14 mouse cellular contexts compared by ENCODE assay signal in the genomic region with DNA sequence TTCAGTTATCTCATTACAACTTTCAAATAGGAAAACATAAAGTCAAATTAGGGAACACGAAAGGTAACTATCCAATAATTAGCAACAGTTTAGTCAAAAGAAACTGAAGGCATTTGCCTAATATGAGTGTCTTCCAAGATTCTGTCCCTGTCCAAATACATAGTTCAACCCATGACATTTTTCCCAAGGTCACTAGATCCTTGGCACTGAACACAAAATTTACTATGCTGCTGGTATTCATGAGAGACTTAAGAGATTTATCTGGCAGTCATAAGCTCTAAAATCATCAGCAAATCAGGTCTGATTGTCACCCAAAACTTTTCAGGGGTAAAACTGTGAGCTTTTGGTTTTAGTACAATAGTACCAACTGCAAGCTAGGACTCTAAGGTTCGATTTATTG.
DNase-seq lines count a peak whose midpoint lies in the region.
"Had no signal": no experiment of that assay in that cellular context is flagged by ENCODE, and none has a peak within 500 bp of the region (broad histone marks: within the 10 kb centered on the region; RNA-seq: fewer than 3 reads in every experiment).

No protein-coding gene starts in this region.

- DNase-seq in adrenal gland, adult (ENCODE audit: inconsistent age in 2 of 2, low spot score in 1 of 2): peak; percentile 41 to 76
- DNase-seq in adrenal gland, adult 18-20 months (ENCODE audit: low spot score in 2 of 2): no peak
- DNase-seq in adrenal gland, adult 8-10 months: peak; percentile 11
- no peak for DNase-seq in adrenal gland, postnatal 25 days
- DNase-seq in adrenal gland, postnatal 36 days: peak; percentile 23 to 52
- no peak for DNase-seq in spleen, postnatal 4 days (ENCODE audit: low spot score in 2 of 2)
- DNase-seq: B cell, adult 2 months; cerebellum, adult 11 months; cerebellum, adult 18-20 months; cerebellum, adult 8-10 months; cerebellum, adult 9-11 months; cerebellum, postnatal 14 days; cerebellum, postnatal 36 days; embryo, embryonic 11 days had no signal

Comparison
In these comparisons a context has a peak if more than half of its experiments do, and no peak if none do; other contexts are left out.
1. DNase-seq: peak in adrenal gland, adult (2 of 2), adrenal gland, adult 8-10 months (single experiment) and adrenal gland, postnatal 36 days (2 of 2); none in adrenal gland, adult 18-20 months (0 of 2), adrenal gland, postnatal 25 days (single experiment) and spleen, postnatal 4 days (0 of 2).